Comparison of ENCODE assay signal across 13 mouse cellular contexts in the genomic region with DNA sequence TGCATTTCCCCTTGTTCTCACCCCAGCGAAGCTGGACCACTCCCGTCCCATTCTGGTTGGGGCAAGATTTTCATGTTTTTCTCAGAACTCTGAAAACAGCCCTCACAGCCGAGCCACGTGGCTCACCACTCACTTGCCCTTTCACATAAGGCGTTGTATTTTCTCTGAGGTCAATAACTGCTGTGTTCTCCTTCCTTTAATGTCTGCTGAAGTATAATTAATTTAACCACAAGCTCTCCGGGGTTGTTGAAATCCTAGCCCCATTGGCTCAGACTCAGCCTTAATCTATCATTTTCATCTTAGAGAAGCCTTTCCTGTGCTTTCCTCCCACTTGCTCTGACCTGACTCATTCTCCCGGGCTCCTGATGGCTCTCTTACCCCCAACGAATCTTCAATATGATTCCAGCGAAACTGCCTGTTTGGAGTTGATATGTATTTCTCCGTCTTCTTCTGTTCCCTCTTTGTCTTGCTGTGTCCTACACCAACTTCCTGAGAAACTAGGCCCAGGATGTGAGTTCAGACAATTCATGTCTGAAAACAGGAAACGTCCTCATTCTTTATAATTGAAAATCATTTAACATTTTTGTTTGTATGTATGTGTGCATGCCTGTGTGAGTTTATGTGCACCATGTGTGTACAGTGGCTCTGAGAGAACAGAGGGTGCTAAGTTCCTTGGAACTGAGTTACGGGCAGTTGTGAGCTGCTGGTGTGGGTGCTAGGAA. TPM values are rescaled to one million over a fixed set of nuclear protein-coding genes. Genes with fewer than 3 reads are reported as not detected.
DNase-seq lines count a peak whose midpoint lies in the region; ATAC-seq lines count a peak whose summit lies in the region.
"Had no signal": no experiment of that assay in that cellular context is flagged by ENCODE, and none has a peak within 500 bp of the region (broad histone marks: within the 10 kb centered on the region; RNA-seq: fewer than 3 reads in every experiment).

No protein-coding gene starts in this region.

- no peak for DNase-seq in kidney, adult 18-20 months
- DNase-seq in CD4-positive helper T cell, adult 2 months (ENCODE audit: low read depth, low spot score): peak; percentile 46
- peak; percentile 55 for DNase-seq in NIH3T3 (ENCODE audit: low read depth)
- no peak for DNase-seq in cerebellum, postnatal 10 days
- DNase-seq in heart, adult 18-20 months: no peak
- DNase-seq: adrenal gland, postnatal 25 days; gastrocnemius, postnatal 14 days; lung, adult 18-20 months; lung, postnatal 4 days had no signal

- H3K36me3 ChIP-seq in kidney, embryonic 14.5 days (ENCODE audit: control insufficient read depth, insufficient read depth, low read length): no peaks in the 10 kb centered on the region
- no peaks in the 10 kb centered on the region for H3K36me3 ChIP-seq in hindbrain, embryonic 16.5 days (ENCODE audit: control insufficient read depth, insufficient read depth, low read length)

- peak; percentile 60; the same call in 1 of the 2 replicates for ATAC-seq in kidney, embryonic 14.5 days (ENCODE audit: low FRiP score, low TSS enrichment)
- ATAC-seq in megakaryocyte, adult 5-6 weeks (ENCODE audit: poor library complexity, severe bottlenecking): peak; percentile 25; the same call in 1 of the 2 replicates
- ATAC-seq in hindbrain, embryonic 16.5 days: no peak
- ATAC-seq: midbrain, embryonic 16.5 days had no signal

- no peak overlapping the region for H3K4me2 ChIP-seq in kidney, embryonic 14.5 days (replicated peaks; ENCODE audit: low read depth, low read length)
- H3K4me2 ChIP-seq in hindbrain, embryonic 16.5 days (ENCODE audit: low read length): no peak overlapping the region

- 28% methylated on average over 12 of the region's 12 CpGs for WGBS in kidney, embryonic 14.5 days
- WGBS in hindbrain, embryonic 16.5 days: 60% methylated on average over 12 of the region's 12 CpGs

- no peaks in the 10 kb centered on the region for H3K27me3 ChIP-seq in kidney, embryonic 14.5 days (ENCODE audit: control insufficient read depth, insufficient read depth, low read length)
- no peaks in the 10 kb centered on the region for H3K27me3 ChIP-seq in hindbrain, embryonic 16.5 days (replicated peaks; ENCODE audit: control insufficient read depth, insufficient read depth, low read length)

- H3K9me3 ChIP-seq in kidney, embryonic 14.5 days (ENCODE audit: control insufficient read depth, low read length): no peaks in the 10 kb centered on the region
- no peaks in the 10 kb centered on the region for H3K9me3 ChIP-seq in hindbrain, embryonic 16.5 days (ENCODE audit: control insufficient read depth, low read length)

- H3K9ac ChIP-seq in kidney, embryonic 14.5 days (ENCODE audit: low read depth, low read length): no peak overlapping the region
- H3K9ac ChIP-seq in hindbrain, embryonic 16.5 days (ENCODE audit: low read depth, low read length): no peak overlapping the region

- H3K27ac ChIP-seq in kidney, embryonic 14.5 days (ENCODE audit: low read depth, low read length): no peak overlapping the region
- no peak overlapping the region for H3K27ac ChIP-seq in hindbrain, embryonic 16.5 days (ENCODE audit: low read depth, low read length)

- no peak overlapping the region for H3K4me3 ChIP-seq in kidney, embryonic 14.5 days (ENCODE audit: low read length)
- no peak overlapping the region for H3K4me3 ChIP-seq in hindbrain, embryonic 16.5 days (ENCODE audit: low read length)

- peaks cover 4% of the 10 kb centered on the region for H3K4me1 ChIP-seq in kidney, embryonic 14.5 days (ENCODE audit: control insufficient read depth, insufficient read depth, low read length)
- no peaks in the 10 kb centered on the region for H3K4me1 ChIP-seq in hindbrain, embryonic 16.5 days (ENCODE audit: control insufficient read depth, insufficient read depth, low read depth, low read length)

RNA-seq across cellular contexts. Expression of a gene that starts 22.4 kb away (rescaled TPM):
- polyA plus RNA-seq in kidney, embryonic 14.5 days (2014; fragmentation: Nextera tagmentation; extraction: Ambion mirVana): 20.3 and 27.3 TPM in 2 replicates
- 20.8 and 23.8 TPM in 2 replicates for total RNA-seq in megakaryocyte, adult 5-6 weeks (2015)
- 21.2 and 23.3 TPM in 2 replicates for total RNA-seq in megakaryocyte, adult 5-6 weeks (2017)
- 20.6 and 22.0 TPM in 2 replicates for polyA plus RNA-seq in hindbrain, embryonic 16.5 days (2015; fragmentation: Nextera tagmentation; extraction: Ambion mirVana)
- total RNA-seq in heart, adult 18-20 months (2021): 10 to 100 TPM; 20.7 to 22.5 TPM

RNA-seq across cellular contexts. Expression of a gene that starts 45.1 kb away (rescaled TPM):
- polyA plus RNA-seq in kidney, embryonic 14.5 days (2014; fragmentation: Nextera tagmentation; extraction: Ambion mirVana): 14.6 and 32.4 TPM in 2 replicates
- 16.4 and 20.1 TPM in 2 replicates for total RNA-seq in megakaryocyte, adult 5-6 weeks (2015)
- 9.0 and 9.4 TPM in 2 replicates for total RNA-seq in megakaryocyte, adult 5-6 weeks (2017)
- polyA plus RNA-seq in hindbrain, embryonic 16.5 days (2015; fragmentation: Nextera tagmentation; extraction: Ambion mirVana): 13.8 and 17.8 TPM in 2 replicates
- 1 to 10 TPM; 8.9 to 9.1 TPM for total RNA-seq in heart, adult 18-20 months (2021)

Comparison
In these comparisons a context has a peak if more than half of its experiments do, and no peak if none do; other contexts are left out.
1. DNase-seq: peak in CD4-positive helper T cell, adult 2 months (single experiment) and NIH3T3 (single experiment); none in kidney, adult 18-20 months (single experiment), cerebellum, postnatal 10 days (0 of 2) and heart, adult 18-20 months (0 of 2).